Mouse (Mus musculus) bone marrow macrophage, adult 2 months (primary cell): ENCODE measurements at regions not wholly inside any gene's neighbourhood (a gene's known extent, or its start where the extent isn't known, plus 50 kb on each side); places are given as distances from the start of the nearest gene placed in this dataset.

Source experiments
- CTCF ChIP-seq: IDR thresholded peaks from 2 replicates; pipeline ENCODE4 v1.5.1; 2012; ENCODE audit warnings: low read depth, mild to moderate bottlenecking, low read length, moderate library complexity
- POLR2A ChIP-seq: IDR thresholded peaks from 2 replicates; pipeline ENCODE4 v1.6.1; 2012; ENCODE audit warnings: mild to moderate bottlenecking, low read depth, low read length, borderline replicate concordance

- TF ChIP-seq CTCF: no peak
- no peak for TF ChIP-seq POLR2A
Measured at GRCm38 (mm10) chr11:44164186-44164585, 235.7 kb upstream of the Il12b start.
